Comparison of ENCODE assay signal across 8 mouse cellular contexts in genomic region chr2:164443460-164444000, GRCm38 (mm10). TPM values are rescaled to one million over a fixed set of nuclear protein-coding genes. Genes with fewer than 3 reads are reported as not detected.
A peak's percentile ranks its signal among the peaks of the same experiment; 100 is the strongest.
DNase-seq lines count a peak whose midpoint lies in the region; ATAC-seq and TF ChIP-seq lines count a peak whose summit lies in the region.

Sdc4 (minus strand) TSS chr2:164443887.

- TF ChIP-seq CTCF in lung, embryonic 14.5 days (IDR thresholded peaks at IDR 0.05; ENCODE audit: low read depth), result no peak

- intact Hi-C loops in left cerebral cortex, postnatal 10 days (cut with DNase I), result no loop called here

- H3K4me3 ChIP-seq in lung, embryonic 14.5 days (ENCODE audit: low read depth, low read length), result peak within 1 kb of the TSS; percentile 70
- H3K4me3 ChIP-seq in brown adipose tissue, adult 24 weeks (ENCODE audit: insufficient read depth, low read depth, low read length), result peak within 1 kb of the TSS; percentile 89
- H3K4me3 ChIP-seq in heart, embryonic 12.5 days, result peak within 1 kb of the TSS; percentile 74
- H3K4me3 ChIP-seq in neural tube, embryonic 12.5 days, result peak within 1 kb of the TSS; percentile 48

- 6% methylated on average over 18 of the region's 18 CpGs for WGBS in lung, embryonic 14.5 days
- WGBS in heart, embryonic 12.5 days, result 8% methylated on average over 18 of the region's 18 CpGs
- WGBS in neural tube, embryonic 12.5 days, result 4% methylated on average over 18 of the region's 18 CpGs

- peaks cover 19% of the 10 kb centered on the region for H3K4me1 ChIP-seq in lung, embryonic 14.5 days (ENCODE audit: insufficient read depth)
- peaks cover 20% of the 10 kb centered on the region for H3K4me1 ChIP-seq in brown adipose tissue, adult 24 weeks (ENCODE audit: control insufficient read depth, insufficient read depth, insufficient read length, low read length)
- H3K4me1 ChIP-seq in heart, embryonic 12.5 days (replicated peaks), result peaks cover 46% of the 10 kb centered on the region
- peaks cover 19% of the 10 kb centered on the region for H3K4me1 ChIP-seq in neural tube, embryonic 12.5 days

- DNase-seq in lung, embryonic 14.5 days, result no peak
- DNase-seq in lung, postnatal 14 days, result no peak
- DNase-seq in left cerebral cortex, postnatal 10 days (ENCODE audit: extremely low spot score in 1 of 2, low spot score in 2 of 2), result no peak
- DNase-seq in spleen, postnatal 4 days (ENCODE audit: low spot score in 2 of 2), result no peak
- no peak for DNase-seq in urinary bladder, postnatal 14 days (ENCODE audit: low spot score)

- 0 out of 2 replicates have a peak, but pooled peaks have one; percentile 4 for ATAC-seq in lung, embryonic 14.5 days (ENCODE audit: insufficient read depth)
- no peak for ATAC-seq in heart, embryonic 12.5 days (ENCODE audit: insufficient number of reproducible peaks, low FRiP score)
- peak; percentile 23; the same call in 1 of the 2 replicates for ATAC-seq in neural tube, embryonic 12.5 days (ENCODE audit: low FRiP score, low read depth)

- H3K27me3 ChIP-seq in lung, embryonic 14.5 days (ENCODE audit: insufficient read depth, low read length), result no peaks in the 10 kb centered on the region
- H3K27me3 ChIP-seq in heart, embryonic 12.5 days (replicated peaks), result peaks cover 4% of the 10 kb centered on the region; the same call in 1 of the 2 replicates
- H3K27me3 ChIP-seq in neural tube, embryonic 12.5 days (replicated peaks), result peaks cover 17% of the 10 kb centered on the region

- peak within 1 kb of the TSS; percentile 87 for H3K4me2 ChIP-seq in lung, embryonic 14.5 days
- H3K4me2 ChIP-seq in heart, embryonic 12.5 days, result peak within 1 kb of the TSS; percentile 83
- H3K4me2 ChIP-seq in neural tube, embryonic 12.5 days (replicated peaks), result peak within 1 kb of the TSS; percentile 92

- no peaks in the 10 kb centered on the region for H3K36me3 ChIP-seq in lung, embryonic 14.5 days (ENCODE audit: insufficient read depth)
- H3K36me3 ChIP-seq in heart, embryonic 12.5 days, result no peaks in the 10 kb centered on the region
- H3K36me3 ChIP-seq in neural tube, embryonic 12.5 days, result no peaks in the 10 kb centered on the region

- H3K9me3 ChIP-seq in lung, embryonic 14.5 days (ENCODE audit: low read depth, low read length), result no peaks in the 10 kb centered on the region
- no peaks in the 10 kb centered on the region for H3K9me3 ChIP-seq in heart, embryonic 12.5 days (replicated peaks)
- no peaks in the 10 kb centered on the region for H3K9me3 ChIP-seq in neural tube, embryonic 12.5 days

- peak within 1 kb of the TSS; percentile 60; the same call in 1 of the 2 replicates for H3K27ac ChIP-seq in lung, embryonic 14.5 days (ENCODE audit: low read depth)
- H3K27ac ChIP-seq in brown adipose tissue, adult 24 weeks (replicated peaks; ENCODE audit: low read depth, low read length), result peak within 1 kb of the TSS; percentile 95
- H3K27ac ChIP-seq in heart, embryonic 12.5 days (ENCODE audit: poor library complexity, severe bottlenecking), result peak within 1 kb of the TSS; percentile 74
- no peak within 1 kb of the TSS for H3K27ac ChIP-seq in neural tube, embryonic 12.5 days

- H3K9ac ChIP-seq in lung, embryonic 14.5 days, result peak within 1 kb of the TSS; percentile 80
- peak within 1 kb of the TSS; percentile 86 for H3K9ac ChIP-seq in heart, embryonic 12.5 days
- H3K9ac ChIP-seq in neural tube, embryonic 12.5 days, result peak within 1 kb of the TSS; percentile 59

RNA-seq across cellular contexts. Expression of gene Sdc4, which starts in this region (rescaled TPM):
- 101 and 103 TPM in 2 replicates for polyA plus RNA-seq in lung, embryonic 14.5 days (2014; fragmentation: Nextera tagmentation; extraction: Ambion mirVana)
- polyA plus RNA-seq in brown adipose tissue, adult 24 weeks (2012; ENCODE audit: insufficient read depth, insufficient read length, missing spikeins), result 34.7 and 37.6 TPM in 2 replicates
- polyA plus RNA-seq in heart, embryonic 12.5 days (2016; fragmentation: Nextera tagmentation; extraction: Ambion mirVana), result 40.1 and 40.6 TPM in 2 replicates
- total RNA-seq in left cerebral cortex, postnatal 10 days (2021), result 10 to 100 TPM; 35.9 to 56.8 TPM
- 9.7 and 11.7 TPM in 2 replicates for polyA plus RNA-seq in neural tube, embryonic 12.5 days (2016; fragmentation: Nextera tagmentation; extraction: Ambion mirVana)
